Mouse (Mus musculus) liver, embryonic 15.5 days (tissue): ENCODE measurements at regions not wholly inside any gene's neighbourhood (a gene's known extent, or its start where the extent isn't known, plus 50 kb on each side); places are given as distances from the start of the nearest gene placed in this dataset.

Source experiments
- ATAC-seq: fragments of 200-750 bp; cut with Nextera tagmentation; 2 replicates; pipeline ENCODE4 v1.8.0; 2017; ENCODE audit warnings: moderate number of reproducible peaks, mild to moderate bottlenecking, moderate library complexity; ENCODE audit not compliant: insufficient read depth
- H3K27ac ChIP-seq: fragments of 300-500 bp; sonication (generic); replicated peaks from 2 replicates; pipeline ENCODE4 v1.5.1; 2015; ENCODE audit warnings: mild to moderate bottlenecking, inconsistent platforms
- H3K27me3 ChIP-seq: fragments of 300-500 bp; sonication (generic); 2 replicates; pipeline ENCODE4 v1.6.1; 2015; ENCODE audit warnings: mild to moderate bottlenecking, inconsistent platforms
- H3K36me3 ChIP-seq: fragments of 300-500 bp; sonication (generic); replicated peaks from 2 replicates; pipeline ENCODE4 v1.6.1; 2015; ENCODE audit warnings: moderate library complexity, mild to moderate bottlenecking, inconsistent platforms
- H3K4me1 ChIP-seq: fragments of 300-500 bp; sonication (generic); replicated peaks from 2 replicates; pipeline ENCODE4 v1.6.1; 2015; ENCODE audit warnings: inconsistent platforms
- H3K4me2 ChIP-seq: fragments of 300-500 bp; sonication (generic); 2 replicates; pipeline ENCODE4 v1.6.1; 2015; ENCODE audit warnings: moderate library complexity, mild to moderate bottlenecking, inconsistent platforms
- H3K4me3 ChIP-seq: fragments of 300-500 bp; sonication (generic); replicated peaks from 2 replicates; pipeline ENCODE4 v1.5.1; 2015; ENCODE audit warnings: mild to moderate bottlenecking, inconsistent platforms
- H3K9ac ChIP-seq: fragments of 300-500 bp; sonication (generic); 2 replicates; pipeline ENCODE4 v1.6.1; 2015; ENCODE audit warnings: moderate library complexity, mild to moderate bottlenecking, inconsistent platforms
- H3K9me3 ChIP-seq: fragments of 300-500 bp; sonication (generic); replicated peaks from 2 replicates; pipeline ENCODE4 v1.6.1; 2016; ENCODE audit warnings: inconsistent platforms
- WGBS: fragments of 180-500 bp; shearing (Covaris S2); methylation state at CpG from one replicate; pipeline ENCODE4 v1.1.7; 2015; ENCODE audit warnings: mixed read lengths; ENCODE audit not compliant: insufficient replicate concordance; 5-methylcytosine and 5-hydroxymethylcytosine counted together

GRCm38 (mm10) chr6:51720705-51721104, 197.0 kb downstream of the Snx10 start:
- 54% methylated on average over 7 of the region's 7 CpGs for WGBS
- no peak overlapping the region for H3K4me3 ChIP-seq
- no peaks in the 10 kb centered on the region for H3K9me3 ChIP-seq
- no peak overlapping the region for H3K9ac ChIP-seq
- no peak overlapping the region for H3K4me2 ChIP-seq
- H3K27me3 ChIP-seq = no peaks in the 10 kb centered on the region
- no peaks in the 10 kb centered on the region for H3K4me1 ChIP-seq
- ATAC-seq = peak; percentile 82
- no peaks in the 10 kb centered on the region for H3K36me3 ChIP-seq
- H3K27ac ChIP-seq = no peak overlapping the region

DNA sequence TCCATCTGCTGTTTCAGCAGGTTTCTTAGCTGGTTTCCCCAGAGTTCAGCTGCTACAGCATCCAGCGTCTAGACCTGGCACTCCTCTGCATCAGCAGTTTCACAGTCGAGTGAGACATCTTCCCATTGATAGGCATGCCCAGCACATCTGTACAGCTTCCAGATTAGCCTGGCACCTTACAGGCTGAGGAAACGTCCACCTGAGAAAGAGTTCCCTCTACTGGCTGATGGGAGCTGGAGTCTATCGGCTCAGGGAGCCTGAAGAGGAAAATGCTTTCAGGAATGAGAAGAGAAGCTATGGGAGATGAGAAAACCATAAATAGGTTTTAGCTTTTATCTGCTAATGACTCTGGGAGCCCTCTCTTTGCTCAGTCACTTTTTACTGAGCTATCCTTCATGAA, 199.4 kb downstream of the Snx10 start:
- Histone ChIP-seq H3K27me3 (no peaks in the 10 kb centered on the region), H3K4me2 (no peak overlapping the region), H3K36me3 (no peaks in the 10 kb centered on the region), H3K9ac (no peak overlapping the region), H3K4me3 (no peak overlapping the region), H3K4me1 (no peaks in the 10 kb centered on the region), H3K9me3 (no peaks in the 10 kb centered on the region), H3K27ac (no peak overlapping the region)
- ATAC-seq = no peak
- WGBS = 35% methylated on average over 4 of the region's 4 CpGs

GRCm38 (mm10) chr6:51727191-51727590, 203.5 kb downstream of the Snx10 start:
- Histone ChIP-seq H3K27ac (no peak overlapping the region), H3K4me1 (no peaks in the 10 kb centered on the region), H3K4me2 (no peak overlapping the region), H3K9me3 (no peaks in the 10 kb centered on the region), H3K9ac (no peak overlapping the region), H3K36me3 (no peaks in the 10 kb centered on the region), H3K4me3 (no peak overlapping the region), H3K27me3 (no peaks in the 10 kb centered on the region)
- whole genome bisulfite sequencing = 65% methylated on average over 8 of the region's 8 CpGs
- ATAC-seq = no peak

DNA sequence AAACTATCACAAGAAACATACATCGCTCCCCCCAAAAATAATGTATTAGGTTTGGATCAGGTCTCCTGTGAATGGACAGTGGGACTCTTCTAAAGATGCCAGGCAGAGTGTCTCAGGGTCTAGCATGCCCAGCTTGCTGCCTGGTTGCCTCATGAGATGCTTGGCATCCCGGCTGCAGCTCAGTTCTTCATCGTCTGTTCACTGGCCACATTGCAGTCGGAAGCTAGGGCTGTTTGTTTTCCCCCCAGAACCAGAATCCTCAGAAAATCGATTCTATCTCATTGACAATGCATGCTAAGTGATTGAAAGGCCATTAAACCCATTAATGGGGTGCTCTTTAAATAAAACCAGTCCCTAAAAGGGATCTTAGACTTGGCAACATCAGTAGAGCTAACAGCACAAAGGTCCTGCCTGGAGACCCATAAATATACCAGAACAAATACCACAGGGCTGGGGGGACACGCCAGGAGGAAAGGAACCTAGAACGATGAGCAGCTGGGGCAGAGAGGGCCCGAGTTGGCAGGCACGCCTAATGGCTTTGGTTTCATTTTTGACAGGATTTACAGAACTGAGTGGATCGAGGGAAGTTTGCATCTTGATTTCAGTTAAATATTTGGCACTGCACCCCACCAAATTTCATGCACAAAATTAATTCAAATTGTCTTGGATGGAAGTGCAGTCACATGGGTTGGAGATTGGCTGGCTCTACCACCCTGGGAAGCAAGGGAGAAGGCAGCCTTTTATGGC, 205.3 kb downstream of the Snx10 start:
- Histone ChIP-seq H3K4me2 (no peak overlapping the region), H3K9ac (no peak overlapping the region), H3K4me1 (no peaks in the 10 kb centered on the region), H3K27me3 (no peaks in the 10 kb centered on the region), H3K9me3 (no peaks in the 10 kb centered on the region), H3K27ac (no peak overlapping the region), H3K4me3 (no peak overlapping the region), H3K36me3 (no peaks in the 10 kb centered on the region)
- no peak for ATAC-seq
- 59% methylated on average over 10 of the region's 10 CpGs for WGBS

- no peak for ATAC-seq
- no peak overlapping the region for H3K4me2 ChIP-seq
- H3K36me3 ChIP-seq = no peaks in the 10 kb centered on the region
- H3K4me3 ChIP-seq = no peak overlapping the region
- H3K9ac ChIP-seq = no peak overlapping the region
- H3K4me1 ChIP-seq = no peaks in the 10 kb centered on the region
- no peaks in the 10 kb centered on the region for H3K9me3 ChIP-seq
- 68% methylated on average over 17 of the region's 17 CpGs for WGBS
- H3K27ac ChIP-seq = no peak overlapping the region
- no peaks in the 10 kb centered on the region for H3K27me3 ChIP-seq
Observed at GRCm38 (mm10) chr6:51730564-51731351, 207.1 kb downstream of the Snx10 start.

DNA sequence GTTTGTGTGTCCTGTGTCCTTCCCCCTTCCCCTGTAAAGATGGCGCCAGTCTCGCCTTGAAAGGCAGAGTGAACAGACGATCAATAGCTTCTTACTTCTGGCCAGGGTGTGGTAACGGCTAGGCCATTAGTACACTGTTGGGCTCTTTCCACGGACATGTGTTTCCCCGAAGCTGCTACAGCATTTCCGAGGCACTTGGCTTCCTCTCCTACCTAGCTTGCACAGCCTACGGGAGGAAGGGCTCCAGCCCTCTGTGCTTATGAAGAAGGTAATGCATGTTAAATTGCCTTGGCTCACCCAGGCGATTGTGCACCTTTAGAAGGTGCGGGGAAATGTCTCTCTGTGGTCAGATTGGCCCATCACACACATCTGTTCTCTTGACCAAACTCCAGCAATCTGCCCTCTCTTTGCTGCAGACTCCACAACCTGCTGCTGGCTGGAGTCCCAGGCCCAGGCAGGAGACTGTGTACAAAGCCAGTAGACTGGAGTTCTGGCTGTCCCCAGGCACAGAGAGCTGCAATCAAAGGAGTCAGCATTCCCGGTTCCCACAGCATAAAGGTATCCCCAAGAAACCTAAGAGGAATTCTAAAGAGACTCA, 208.7 kb downstream of the Snx10 start:
- no peak for ATAC-seq
- H3K27ac ChIP-seq = no peak overlapping the region
- 60% methylated on average over 11 of the region's 11 CpGs for WGBS
- H3K9ac ChIP-seq = no peak overlapping the region
- no peaks in the 10 kb centered on the region for H3K36me3 ChIP-seq
- no peaks in the 10 kb centered on the region for H3K4me1 ChIP-seq
- H3K27me3 ChIP-seq = no peaks in the 10 kb centered on the region
- no peak overlapping the region for H3K4me3 ChIP-seq
- no peaks in the 10 kb centered on the region for H3K9me3 ChIP-seq
- H3K4me2 ChIP-seq = no peak overlapping the region

- no peak for ATAC-seq
- H3K27ac ChIP-seq = no peak overlapping the region
- WGBS = 36% methylated on average over 5 of the region's 5 CpGs
- H3K4me1 ChIP-seq = no peaks in the 10 kb centered on the region
- H3K4me2 ChIP-seq = no peak overlapping the region
- H3K27me3 ChIP-seq = no peaks in the 10 kb centered on the region
- no peak overlapping the region for H3K9ac ChIP-seq
- no peak overlapping the region for H3K4me3 ChIP-seq
- no peaks in the 10 kb centered on the region for H3K9me3 ChIP-seq
- H3K36me3 ChIP-seq = no peaks in the 10 kb centered on the region
Observed at GRCm38 (mm10) chr6:51736051-51736450, 212.3 kb downstream of the Snx10 start.

DNA sequence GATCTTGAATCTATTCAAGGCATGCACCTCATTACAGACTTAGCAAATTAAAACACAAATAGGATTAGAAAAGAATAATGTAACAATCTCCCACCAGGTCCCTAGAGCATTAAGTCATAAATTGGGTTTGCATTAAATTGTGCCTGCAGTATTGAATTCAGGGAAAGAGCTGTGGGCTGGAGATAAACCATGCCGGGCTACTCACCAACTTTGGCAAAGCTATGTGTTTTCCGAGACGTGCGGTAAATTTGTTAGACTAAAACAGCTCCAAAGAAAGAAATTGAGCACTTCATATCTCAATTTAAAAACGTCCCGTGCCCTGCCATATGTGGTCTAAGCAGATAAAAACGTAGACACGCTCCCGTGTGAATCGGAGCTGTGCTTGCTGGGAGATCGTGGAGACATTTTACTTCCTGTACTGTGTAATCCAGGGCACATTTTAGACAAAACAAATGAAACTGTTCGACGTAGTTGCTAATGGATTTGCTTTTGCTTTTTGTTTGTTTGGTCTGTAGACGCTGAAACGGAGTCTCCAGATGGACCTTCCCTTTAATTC, 219.5 kb downstream of the Snx10 start:
- peak overlapping the region; percentile 32 for H3K4me2 ChIP-seq
- WGBS = 18% methylated on average over 15 of the region's 15 CpGs
- H3K9me3 ChIP-seq = no peaks in the 10 kb centered on the region
- ATAC-seq = no peak
- H3K36me3 ChIP-seq = no peaks in the 10 kb centered on the region
- no peak overlapping the region for H3K4me3 ChIP-seq
- no peak overlapping the region for H3K27ac ChIP-seq
- H3K9ac ChIP-seq = no peak overlapping the region
- no peaks in the 10 kb centered on the region for H3K27me3 ChIP-seq
- H3K4me1 ChIP-seq = no peaks in the 10 kb centered on the region

DNA sequence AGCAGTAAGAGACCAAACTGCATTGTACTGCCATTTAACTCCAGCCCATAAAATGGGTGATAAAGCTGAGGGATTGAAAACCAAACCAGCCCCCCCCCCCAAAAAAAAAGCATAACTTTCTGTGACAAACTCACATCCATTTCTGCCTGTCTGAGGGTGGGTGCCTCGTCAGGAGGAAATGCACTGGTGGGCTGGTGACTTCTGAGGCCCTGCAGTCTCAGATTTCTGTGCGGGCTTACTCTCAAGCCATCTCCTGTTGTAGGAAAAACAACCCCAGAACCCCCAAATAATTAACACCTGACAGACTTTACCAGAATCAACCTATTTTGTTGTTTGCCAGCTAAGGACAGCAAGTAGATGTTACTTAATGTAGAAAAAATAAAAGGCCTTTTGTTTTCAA, 220.9 kb downstream of the Snx10 start:
- ATAC-seq = no peak
- H3K9ac ChIP-seq = no peak overlapping the region
- H3K27me3 ChIP-seq = no peaks in the 10 kb centered on the region
- no peaks in the 10 kb centered on the region for H3K9me3 ChIP-seq
- H3K4me3 ChIP-seq = no peak overlapping the region
- no peak overlapping the region for H3K4me2 ChIP-seq
- WGBS = 40% methylated on average over 2 of the region's 2 CpGs
- no peaks in the 10 kb centered on the region for H3K36me3 ChIP-seq
- H3K27ac ChIP-seq = no peak overlapping the region
- no peaks in the 10 kb centered on the region for H3K4me1 ChIP-seq

DNA sequence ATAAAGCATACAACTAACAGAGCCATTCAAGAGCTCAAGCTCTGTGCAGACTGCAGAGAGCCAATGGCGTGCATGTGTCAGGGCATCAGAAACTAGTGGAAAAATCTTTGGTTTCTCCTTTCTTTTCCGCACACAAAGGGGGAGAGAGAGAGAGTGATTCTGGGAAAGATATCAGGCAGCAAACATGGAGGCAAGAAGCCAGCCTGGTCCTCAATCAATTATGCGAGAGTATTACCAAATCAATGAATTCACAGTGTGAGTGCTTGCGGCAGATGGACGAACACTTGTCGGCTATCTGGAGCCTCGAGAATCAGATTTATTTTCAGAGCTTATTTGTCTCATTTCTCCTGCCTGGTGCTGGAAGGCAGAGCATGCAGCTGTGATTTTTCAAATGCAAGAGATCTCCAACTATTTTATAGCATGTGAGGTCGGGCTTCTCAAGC, 230.6 kb downstream of the Snx10 start:
- no peaks in the 10 kb centered on the region for H3K9me3 ChIP-seq
- no peak for ATAC-seq
- peaks cover 2% of the 10 kb centered on the region; the same call in 1 of the 2 replicates for H3K27me3 ChIP-seq
- H3K27ac ChIP-seq = no peak overlapping the region
- H3K4me3 ChIP-seq = no peak overlapping the region
- 63% methylated on average over 8 of the region's 8 CpGs for WGBS
- no peak overlapping the region for H3K9ac ChIP-seq
- H3K4me1 ChIP-seq = no peaks in the 10 kb centered on the region
- no peak overlapping the region for H3K4me2 ChIP-seq
- no peaks in the 10 kb centered on the region for H3K36me3 ChIP-seq

DNA sequence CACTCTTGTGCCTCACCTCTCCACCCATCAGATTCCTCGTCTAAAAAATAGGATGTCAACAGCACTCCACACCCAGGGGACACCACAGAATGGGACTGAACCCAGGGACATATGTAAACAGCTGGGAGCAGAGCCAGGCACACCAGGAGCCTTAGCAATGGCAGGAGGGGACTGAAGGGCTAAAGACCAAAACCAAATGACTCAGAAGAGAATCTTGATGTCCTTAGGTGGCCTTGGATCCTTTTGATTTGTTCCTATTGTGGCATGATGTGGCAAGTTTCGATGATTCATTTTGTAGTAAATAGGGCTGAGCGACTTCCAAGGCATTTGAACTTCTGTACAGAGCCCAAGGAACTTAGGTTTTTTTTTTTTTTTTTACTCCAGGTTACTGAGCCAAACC, 233.4 kb downstream of the Snx10 start:
- H3K4me3 ChIP-seq = no peak overlapping the region
- H3K9ac ChIP-seq = no peak overlapping the region
- no peak overlapping the region for H3K27ac ChIP-seq
- no peaks in the 10 kb centered on the region for H3K4me1 ChIP-seq
- H3K27me3 ChIP-seq = peaks cover 14% of the 10 kb centered on the region
- no peaks in the 10 kb centered on the region for H3K9me3 ChIP-seq
- no peak overlapping the region for H3K4me2 ChIP-seq
- no peak for ATAC-seq
- 50% methylated on average over 3 of the region's 3 CpGs for WGBS
- no peaks in the 10 kb centered on the region for H3K36me3 ChIP-seq
